26 mouse cellular contexts compared by ENCODE assay signal in the genomic region with DNA sequence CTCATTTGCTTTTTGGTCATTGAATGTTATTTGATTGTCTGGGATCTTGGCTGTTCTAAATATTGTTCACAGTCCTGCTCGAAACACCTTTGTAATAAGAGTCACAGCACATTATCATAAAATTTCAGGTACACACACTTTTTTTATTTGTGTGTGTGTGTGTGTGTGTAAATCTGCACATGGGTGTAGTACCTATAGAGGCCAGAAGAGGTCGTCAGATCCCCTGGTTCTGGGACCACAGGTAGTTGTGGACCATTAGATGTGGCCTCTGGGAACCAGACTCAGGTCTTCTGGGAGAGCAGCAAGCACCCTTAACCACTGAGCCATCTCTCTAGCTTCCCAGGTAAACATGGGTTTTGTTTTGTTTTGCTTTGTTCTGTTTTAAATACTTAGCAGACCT.
DNase-seq lines count a peak whose midpoint lies in the region; ATAC-seq and TF ChIP-seq lines count a peak whose summit lies in the region.
"Had no signal": no experiment of that assay in that cellular context is flagged by ENCODE, and none has a peak within 500 bp of the region (broad histone marks: within the 10 kb centered on the region; RNA-seq: fewer than 3 reads in every experiment).

No protein-coding gene starts in this region.

- H3K36me3 ChIP-seq in forebrain, postnatal 0 days (ENCODE audit: insufficient read depth) = peaks cover 8% of the 10 kb centered on the region; the same call in 1 of the 2 replicates
- peaks cover 14% of the 10 kb centered on the region; the same call in 1 of the 2 replicates for H3K36me3 ChIP-seq in forebrain, embryonic 13.5 days (ENCODE audit: poor library complexity, severe bottlenecking)
- no peaks in the 10 kb centered on the region for H3K36me3 ChIP-seq in kidney, postnatal 0 days (ENCODE audit: insufficient read depth, low read length)
- no peaks in the 10 kb centered on the region for H3K36me3 ChIP-seq in midbrain, postnatal 0 days (ENCODE audit: insufficient read depth, low read length)
- no peaks in the 10 kb centered on the region for H3K36me3 ChIP-seq in midbrain, embryonic 15.5 days (replicated peaks)
- no peaks in the 10 kb centered on the region for H3K36me3 ChIP-seq in liver, embryonic 12.5 days
- H3K36me3 ChIP-seq: liver, embryonic 13.5 days had no signal

- no peak for ATAC-seq in forebrain, postnatal 0 days
- ATAC-seq in forebrain, embryonic 13.5 days = no peak
- no peak for ATAC-seq in kidney, postnatal 0 days (replicated peaks; ENCODE audit: low FRiP score, low read depth)
- no peak for ATAC-seq in midbrain, postnatal 0 days (ENCODE audit: low FRiP score)
- no peak for ATAC-seq in midbrain, embryonic 15.5 days (replicated peaks)
- ATAC-seq in liver, embryonic 12.5 days = no peak
- ATAC-seq: forebrain, embryonic 15.5 days had no signal

- peaks cover 5% of the 10 kb centered on the region; the same call in 1 of the 2 replicates for H3K4me1 ChIP-seq in forebrain, postnatal 0 days (ENCODE audit: insufficient read depth)
- peaks cover 23% of the 10 kb centered on the region for H3K4me1 ChIP-seq in forebrain, embryonic 13.5 days
- peaks cover 7% of the 10 kb centered on the region for H3K4me1 ChIP-seq in kidney, postnatal 0 days (replicated peaks; ENCODE audit: insufficient read depth, low read length)
- peaks cover 2% of the 10 kb centered on the region; the same call in 1 of the 2 replicates for H3K4me1 ChIP-seq in midbrain, postnatal 0 days (ENCODE audit: insufficient read depth, low read length)
- peaks cover 11% of the 10 kb centered on the region; the same call in 1 of the 2 replicates for H3K4me1 ChIP-seq in midbrain, embryonic 15.5 days
- no peaks in the 10 kb centered on the region for H3K4me1 ChIP-seq in liver, embryonic 12.5 days
- H3K4me1 ChIP-seq: liver, embryonic 13.5 days had no signal

- DNase-seq in forebrain, postnatal 0 days = no peak
- DNase-seq in kidney, postnatal 0 days (ENCODE audit: low spot score) = no peak
- DNase-seq in kidney, adult 9 months = no peak
- DNase-seq in midbrain, postnatal 0 days (ENCODE audit: low spot score) = no peak
- no peak for DNase-seq in layer of hippocampus, postnatal 14 days (ENCODE audit: low spot score in 2 of 2)
- DNase-seq: adrenal gland, postnatal 10 days; cerebellum, adult 11 months; cerebellum, adult 9-11 months; embryo, embryonic 11 days; heart, postnatal 14 days; kidney, adult 11 months; layer of hippocampus, adult 9-11 months; liver, embryonic 13.5 days; lung, adult 18-20 months; lung, postnatal 36 days; right cerebral cortex, postnatal 4 days; thymus, adult 2 months; thymus, postnatal 36 days had no signal

- no peak overlapping the region for H3K9ac ChIP-seq in forebrain, postnatal 0 days
- H3K9ac ChIP-seq in forebrain, embryonic 13.5 days = no peak overlapping the region
- no peak overlapping the region for H3K9ac ChIP-seq in kidney, postnatal 0 days (ENCODE audit: low read depth, low read length)
- no peak overlapping the region for H3K9ac ChIP-seq in midbrain, postnatal 0 days (replicated peaks; ENCODE audit: low read length, poor library complexity, severe bottlenecking)
- no peak overlapping the region for H3K9ac ChIP-seq in midbrain, embryonic 15.5 days
- no peak overlapping the region for H3K9ac ChIP-seq in liver, embryonic 12.5 days
- H3K9ac ChIP-seq: embryonic facial prominence, embryonic 12.5 days; forebrain, embryonic 15.5 days; kidney, embryonic 15.5 days; liver, embryonic 13.5 days; neural tube, embryonic 13.5 days had no signal

- H3K4me3 ChIP-seq in forebrain, postnatal 0 days (ENCODE audit: low read depth, low read length) = no peak overlapping the region
- H3K4me3 ChIP-seq in forebrain, embryonic 13.5 days = no peak overlapping the region
- H3K4me3 ChIP-seq in kidney, postnatal 0 days (replicated peaks; ENCODE audit: low read depth, low read length) = no peak overlapping the region
- no peak overlapping the region for H3K4me3 ChIP-seq in midbrain, postnatal 0 days (ENCODE audit: low read depth, low read length)
- no peak overlapping the region for H3K4me3 ChIP-seq in midbrain, embryonic 15.5 days
- H3K4me3 ChIP-seq in liver, embryonic 12.5 days = no peak overlapping the region
- H3K4me3 ChIP-seq: embryonic facial prominence, embryonic 12.5 days; forebrain, embryonic 15.5 days; kidney, embryonic 15.5 days; liver, embryonic 13.5 days; neural tube, embryonic 13.5 days had no signal

- 90% methylated on average over 2 of the region's 2 CpGs for WGBS in forebrain, postnatal 0 days
- 87% methylated on average over 2 of the region's 2 CpGs for WGBS in forebrain, embryonic 13.5 days
- 90% methylated on average over 2 of the region's 2 CpGs for WGBS in kidney, postnatal 0 days
- WGBS in midbrain, postnatal 0 days = 87% methylated on average over 2 of the region's 2 CpGs
- WGBS in midbrain, embryonic 15.5 days = 83% methylated on average over 2 of the region's 2 CpGs
- WGBS in liver, embryonic 12.5 days (ENCODE audit: insufficient replicate concordance) = 53% methylated on average over 2 of the region's 2 CpGs

- no peak overlapping the region for H3K4me2 ChIP-seq in forebrain, postnatal 0 days (ENCODE audit: low read depth)
- H3K4me2 ChIP-seq in forebrain, embryonic 13.5 days = no peak overlapping the region
- H3K4me2 ChIP-seq in kidney, postnatal 0 days (ENCODE audit: low read length) = no peak overlapping the region
- no peak overlapping the region for H3K4me2 ChIP-seq in midbrain, postnatal 0 days (ENCODE audit: low read depth, low read length, poor library complexity, severe bottlenecking)
- H3K4me2 ChIP-seq in midbrain, embryonic 15.5 days = no peak overlapping the region
- no peak overlapping the region for H3K4me2 ChIP-seq in liver, embryonic 12.5 days
- H3K4me2 ChIP-seq: embryonic facial prominence, embryonic 12.5 days; forebrain, embryonic 15.5 days; kidney, embryonic 15.5 days; liver, embryonic 13.5 days; midbrain, embryonic 11.5 days; neural tube, embryonic 13.5 days had no signal

- no peaks in the 10 kb centered on the region for H3K27me3 ChIP-seq in forebrain, postnatal 0 days (ENCODE audit: insufficient read depth, low read length)
- H3K27me3 ChIP-seq in forebrain, embryonic 13.5 days = no peaks in the 10 kb centered on the region
- no peaks in the 10 kb centered on the region for H3K27me3 ChIP-seq in kidney, postnatal 0 days (ENCODE audit: insufficient read depth, low read length)
- no peaks in the 10 kb centered on the region for H3K27me3 ChIP-seq in midbrain, postnatal 0 days (ENCODE audit: insufficient read depth, low read length)
- H3K27me3 ChIP-seq in midbrain, embryonic 15.5 days (replicated peaks) = no peaks in the 10 kb centered on the region
- H3K27me3 ChIP-seq in liver, embryonic 12.5 days (replicated peaks) = no peaks in the 10 kb centered on the region
- H3K27me3 ChIP-seq: embryonic facial prominence, embryonic 12.5 days; forebrain, embryonic 15.5 days; liver, embryonic 13.5 days; neural tube, embryonic 13.5 days had no signal

- TF ChIP-seq CTCF in forebrain, postnatal 0 days (IDR thresholded peaks at IDR 0.05; ENCODE audit: low read depth) = 0 out of 2 replicates have a peak, but pooled peaks have one; percentile 10
- TF ChIP-seq CTCF in kidney, postnatal 0 days (IDR thresholded peaks at IDR 0.05; ENCODE audit: low read depth) = peak; percentile 8; the same call in 1 of the 2 replicates
- TF ChIP-seq CTCF in midbrain, postnatal 0 days (IDR thresholded peaks at IDR 0.05) = peak; percentile 32

- no peak overlapping the region for H3K27ac ChIP-seq in forebrain, postnatal 0 days (ENCODE audit: low read depth, low read length)
- no peak overlapping the region for H3K27ac ChIP-seq in forebrain, embryonic 13.5 days
- no peak overlapping the region for H3K27ac ChIP-seq in kidney, postnatal 0 days
- H3K27ac ChIP-seq in midbrain, postnatal 0 days (ENCODE audit: low read depth, low read length) = no peak overlapping the region
- H3K27ac ChIP-seq in midbrain, embryonic 15.5 days = no peak overlapping the region
- no peak overlapping the region for H3K27ac ChIP-seq in liver, embryonic 12.5 days
- H3K27ac ChIP-seq: embryonic facial prominence, embryonic 12.5 days; forebrain, embryonic 15.5 days; kidney, embryonic 15.5 days; liver, embryonic 13.5 days; neural tube, embryonic 13.5 days had no signal

- H3K9me3 ChIP-seq in forebrain, postnatal 0 days (ENCODE audit: low read length) = no peaks in the 10 kb centered on the region
- peaks cover 5% of the 10 kb centered on the region for H3K9me3 ChIP-seq in forebrain, embryonic 13.5 days (replicated peaks)
- no peaks in the 10 kb centered on the region for H3K9me3 ChIP-seq in kidney, postnatal 0 days (replicated peaks; ENCODE audit: low read length)
- no peaks in the 10 kb centered on the region for H3K9me3 ChIP-seq in midbrain, postnatal 0 days (ENCODE audit: low read length)
- no peaks in the 10 kb centered on the region for H3K9me3 ChIP-seq in midbrain, embryonic 15.5 days
- no peaks in the 10 kb centered on the region for H3K9me3 ChIP-seq in liver, embryonic 12.5 days (replicated peaks)
- H3K9me3 ChIP-seq: embryonic facial prominence, embryonic 12.5 days; forebrain, embryonic 15.5 days; kidney, embryonic 15.5 days; liver, embryonic 13.5 days; neural tube, embryonic 13.5 days had no signal
